Mouse (Mus musculus): ENCODE measurements around the gene Prkce.

Prkce gene

DNA sequence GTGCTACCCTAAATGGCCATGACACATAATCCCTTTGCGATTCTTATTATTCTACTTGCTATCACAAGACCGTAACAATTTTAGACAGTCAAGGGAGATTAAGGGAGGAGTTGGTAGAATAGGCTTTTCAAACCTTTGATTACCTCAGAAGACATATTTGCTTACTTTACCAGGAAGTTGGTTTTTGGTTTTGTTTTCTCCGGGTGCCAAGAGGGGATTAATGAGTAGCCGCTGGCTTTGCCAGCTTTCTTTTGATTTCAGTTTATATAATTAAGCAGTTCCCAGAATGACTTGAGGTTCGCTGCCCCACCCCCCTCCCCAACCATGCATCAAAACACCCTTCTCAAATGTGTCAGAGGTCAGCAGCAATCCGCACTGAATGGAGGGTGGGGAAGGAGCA, 384.4 kb downstream of the Prkce start:
- no peak for DNase-seq (ENCODE audit: low read depth, low spot score)

DNA sequence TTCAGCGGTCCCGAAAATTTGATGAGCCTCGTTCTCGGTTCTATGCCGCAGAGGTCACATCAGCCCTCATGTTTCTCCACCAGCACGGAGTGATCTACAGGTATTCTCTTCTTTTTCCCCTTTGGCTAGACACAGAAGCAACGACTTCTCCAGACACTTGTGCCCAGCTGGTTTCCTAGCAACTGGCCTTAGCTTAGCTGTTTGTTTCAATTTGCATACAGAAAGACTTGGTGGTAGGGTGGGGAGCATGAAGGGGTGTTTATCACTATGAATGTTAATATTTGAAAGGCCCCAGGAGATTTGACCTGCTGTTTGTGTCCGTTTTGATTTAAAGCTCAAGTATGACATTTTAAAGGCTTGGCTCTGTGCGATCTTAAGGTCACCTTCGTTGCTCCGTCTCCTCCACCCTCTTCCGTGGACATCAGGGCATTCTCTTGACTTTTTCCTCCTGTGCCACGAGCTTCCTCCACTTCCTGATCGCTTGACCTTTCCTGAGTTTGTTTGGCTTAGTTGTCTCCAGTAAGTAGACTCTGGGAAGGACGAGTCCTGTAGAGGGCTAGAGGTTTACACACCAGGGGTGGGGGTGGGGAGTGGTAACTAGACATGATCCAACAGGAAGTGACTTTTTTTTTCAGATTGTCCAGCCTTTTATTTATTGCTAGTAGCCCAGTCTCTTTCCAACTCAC, 391.8 kb downstream of the Prkce start:
- DNase-seq (ENCODE audit: low read depth, low spot score) = no peak

DNA sequence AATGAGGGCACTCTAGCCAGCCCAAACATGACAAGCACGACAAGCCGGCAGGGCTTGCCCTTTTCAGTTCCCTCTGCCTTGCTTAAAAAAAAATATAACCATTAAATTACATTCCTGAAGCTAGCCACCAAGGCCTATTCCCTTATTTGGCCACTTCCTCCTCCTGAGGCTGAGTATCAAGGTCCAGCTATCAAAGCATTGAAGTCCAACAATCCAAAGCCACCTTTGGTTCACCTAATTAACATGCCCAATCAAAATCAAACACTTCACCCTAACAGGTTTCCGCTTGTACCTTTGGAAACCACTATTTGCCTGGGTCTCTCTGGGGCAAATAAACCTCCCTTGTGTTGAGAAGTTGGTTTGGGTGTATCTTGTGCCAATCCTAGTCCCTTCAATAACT, 392.9 kb downstream of the Prkce start:
- no peak for DNase-seq (ENCODE audit: low read depth, low spot score)

DNA sequence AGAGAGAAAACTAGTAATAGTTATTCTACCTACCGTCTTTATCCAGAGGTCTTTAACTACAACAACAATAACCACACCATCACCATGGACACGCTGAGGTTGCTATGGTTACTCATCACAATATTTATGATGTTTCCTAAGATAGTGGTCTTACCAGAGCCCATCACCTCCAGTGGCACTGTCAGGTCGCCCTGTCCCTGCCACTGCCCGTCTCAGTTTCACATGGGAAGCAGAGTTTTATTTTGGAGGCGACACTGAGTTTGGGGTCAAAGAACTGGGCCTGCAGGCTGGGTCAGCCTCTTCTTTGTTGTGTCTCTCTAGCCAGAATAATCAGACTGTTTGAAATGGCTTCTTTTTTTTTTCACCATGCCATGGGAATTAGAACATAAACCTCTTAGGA, 402.9 kb downstream of the Prkce start:
- no peak for DNase-seq (ENCODE audit: low read depth, low spot score)

DNA sequence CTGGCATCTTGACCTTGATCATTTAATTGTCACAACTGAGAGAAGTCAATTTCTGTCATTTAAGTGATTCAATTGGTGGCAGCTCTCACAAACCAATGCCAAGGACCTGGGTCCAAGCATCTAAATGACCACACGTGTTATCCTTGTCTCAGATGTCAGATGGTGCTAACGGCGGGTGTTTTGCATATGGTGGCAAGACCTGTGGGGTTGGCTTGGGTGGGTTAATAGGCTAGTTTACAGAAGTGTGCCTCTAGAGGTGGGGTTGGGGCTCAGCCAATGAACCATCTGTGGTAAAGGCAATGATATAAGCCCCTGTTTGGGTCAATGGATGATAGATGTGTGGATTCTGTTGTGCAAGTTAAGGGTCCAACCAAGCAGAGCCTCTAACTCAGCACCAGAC, 403.7 kb downstream of the Prkce start:
- no peak for DNase-seq (ENCODE audit: low read depth, low spot score)

DNA sequence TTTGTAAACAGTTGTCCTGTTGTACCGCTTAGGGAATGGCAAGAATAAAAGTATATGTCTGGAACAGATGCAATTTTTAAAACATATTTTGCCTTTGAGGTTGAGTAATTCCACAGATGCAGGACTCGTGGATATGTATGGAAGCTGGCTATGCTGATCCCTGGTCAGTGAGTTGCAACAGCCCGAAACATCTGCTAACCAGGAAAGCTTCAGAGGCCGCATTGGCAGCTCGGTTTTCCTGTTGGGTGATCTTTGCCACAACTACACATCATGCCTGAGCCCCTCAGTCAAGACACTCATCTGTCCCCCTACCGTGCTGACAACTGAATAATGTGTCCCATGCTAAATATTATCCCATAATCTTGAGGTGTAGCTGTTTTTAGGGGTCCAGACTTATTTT, 404.6 kb downstream of the Prkce start:
- DNase-seq (ENCODE audit: low read depth, low spot score) = no peak

DNA sequence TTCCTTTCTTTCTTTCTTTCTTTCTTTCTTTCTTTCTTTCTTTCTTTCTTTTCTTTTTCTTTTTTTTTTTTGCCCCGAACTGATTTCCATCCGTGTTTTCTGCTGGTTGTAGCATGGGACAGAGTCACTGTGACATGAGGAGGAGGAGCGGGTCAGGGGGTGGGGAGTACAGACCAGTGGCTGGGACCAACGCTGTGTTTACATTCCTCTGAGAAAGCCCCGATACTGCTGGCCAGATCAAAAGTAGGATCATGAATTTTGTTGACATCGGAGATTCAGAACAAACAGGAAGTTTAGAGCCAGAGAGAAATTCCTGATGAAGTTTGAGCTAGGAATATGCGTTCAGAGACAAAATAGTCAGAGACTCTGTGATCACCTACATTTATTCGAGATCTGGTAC, 405.0 kb downstream of the Prkce start:
- no peak for DNase-seq (ENCODE audit: low read depth, low spot score)

DNA sequence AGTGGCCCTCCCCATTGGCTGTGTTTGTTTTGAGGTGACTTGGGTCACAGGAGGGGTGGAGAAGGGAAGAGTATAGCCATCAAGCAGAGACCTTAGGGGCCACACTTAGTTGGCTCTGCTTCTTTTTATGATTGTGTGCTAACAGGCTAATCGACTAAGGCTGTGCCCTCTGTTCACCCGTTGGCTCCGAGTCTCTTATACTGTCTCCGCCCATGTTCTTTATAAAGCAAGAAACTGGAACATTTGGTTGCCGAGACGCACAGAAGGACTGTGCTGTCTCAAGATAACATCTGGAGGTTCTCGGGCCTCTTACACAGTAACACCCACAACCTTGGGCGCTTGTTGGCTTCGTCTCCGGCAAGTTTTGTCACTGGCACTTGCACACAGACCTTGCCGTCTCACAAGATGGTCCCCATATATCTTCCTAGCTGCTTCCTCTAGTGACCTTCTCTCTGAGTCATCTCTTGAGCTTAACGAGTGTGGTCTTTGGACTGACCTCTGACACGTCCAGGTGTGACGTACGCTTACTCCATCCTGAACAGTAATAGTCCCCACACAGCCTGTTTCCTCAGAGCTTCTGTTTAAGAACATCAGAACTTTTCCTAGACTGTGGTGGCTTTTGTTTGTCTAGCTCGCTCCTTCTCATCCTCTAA, 406.1 kb downstream of the Prkce start:
- no peak for DNase-seq (ENCODE audit: low read depth, low spot score)

DNA sequence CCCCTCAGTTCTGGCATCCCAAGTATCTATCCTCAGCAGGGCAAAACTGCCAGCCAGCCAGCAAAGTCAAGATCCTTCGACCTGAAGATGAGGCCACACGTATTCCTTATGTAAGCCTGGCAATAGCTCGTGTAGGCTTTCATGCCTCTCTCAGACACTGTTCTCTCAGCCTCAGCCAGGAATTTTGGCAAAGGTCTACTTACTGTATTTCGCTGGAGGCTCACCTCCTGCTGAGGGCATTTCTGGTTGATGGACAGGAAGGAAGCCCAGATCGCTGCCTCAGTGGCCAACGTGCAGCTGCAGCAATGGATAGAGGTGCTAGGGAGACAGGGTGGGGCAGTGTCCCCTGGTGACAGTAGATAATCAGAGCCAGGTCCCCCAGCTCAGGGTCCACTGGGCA, 413.1 kb downstream of the Prkce start:
- no peak for DNase-seq (ENCODE audit: low read depth, low spot score)

DNA sequence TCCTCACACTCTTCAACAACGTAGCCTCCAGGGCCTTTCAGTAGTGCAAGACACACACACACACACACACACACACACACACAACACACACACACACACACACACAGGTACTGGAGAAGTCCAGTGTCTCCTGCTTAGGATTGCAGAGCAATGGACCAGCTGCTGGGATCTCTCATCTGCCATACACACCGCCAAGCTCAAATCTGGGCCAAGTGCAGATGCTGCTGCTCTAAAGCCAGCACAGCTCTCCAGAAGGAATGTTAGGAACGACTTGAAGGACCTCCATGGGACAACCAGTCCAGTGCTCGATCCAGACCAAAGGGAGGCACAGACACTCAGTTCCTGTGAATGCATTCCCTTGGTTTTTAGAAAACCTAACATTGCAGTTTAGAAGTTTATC, 414.8 kb downstream of the Prkce start:
- no peak for DNase-seq (ENCODE audit: low read depth, low spot score)

DNA sequence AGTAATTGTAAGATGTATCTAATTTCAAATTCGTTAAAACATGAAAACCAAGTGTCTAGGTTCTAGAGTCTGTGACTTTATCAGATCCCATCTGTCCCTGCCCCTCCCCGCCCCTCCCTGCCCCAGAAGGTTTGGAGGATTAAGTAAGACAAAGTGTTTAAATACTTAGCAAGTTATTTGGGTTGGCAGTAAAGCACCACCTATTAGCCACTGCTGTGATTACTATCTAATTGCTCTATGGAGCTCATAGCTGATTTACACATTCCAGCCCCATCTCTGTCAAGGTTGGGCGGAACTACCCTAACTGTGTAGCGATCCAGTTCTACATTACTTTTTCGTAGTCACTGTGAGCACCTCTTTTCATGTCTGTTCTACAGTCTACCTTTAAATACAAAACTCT, 418.9 kb downstream of the Prkce start:
- no peak for DNase-seq (ENCODE audit: low read depth, low spot score)

DNA sequence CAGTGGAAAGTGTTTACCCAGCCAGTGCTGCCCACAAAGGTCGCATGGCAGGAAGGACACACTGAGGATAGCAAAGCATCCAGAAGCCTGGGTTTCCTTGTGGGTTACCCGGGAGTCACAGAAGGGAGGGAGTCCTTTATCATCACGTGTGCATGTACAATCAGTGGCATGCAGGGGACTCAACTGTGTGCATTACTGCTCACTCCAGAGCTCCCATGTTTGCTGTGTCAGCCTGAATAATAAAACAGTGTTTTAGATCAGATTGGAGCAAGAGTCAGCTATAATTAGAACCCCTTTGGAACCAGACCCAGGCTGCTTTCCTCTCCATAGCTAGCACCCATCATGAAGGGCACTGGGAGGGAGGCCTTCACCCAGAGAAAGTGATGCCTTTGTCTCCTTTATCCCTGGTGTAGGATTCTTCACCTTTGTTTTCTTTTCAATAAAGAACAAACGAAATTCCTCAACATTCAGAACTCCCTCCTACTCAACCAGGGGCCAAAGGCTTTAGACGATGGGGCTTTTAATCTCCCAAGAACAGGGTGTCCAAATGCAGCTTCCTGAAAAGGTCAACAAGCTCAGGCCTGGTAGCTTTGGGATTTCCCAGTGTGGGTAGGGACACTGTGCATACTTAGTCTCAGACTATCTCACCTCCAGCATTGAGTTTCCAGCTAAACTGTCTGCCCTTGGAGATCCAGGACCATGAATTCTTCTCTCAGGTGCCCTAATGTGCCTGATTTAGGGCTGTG, 421.3 kb downstream of the Prkce start:
- no peak for DNase-seq (ENCODE audit: low read depth, low spot score)

DNA sequence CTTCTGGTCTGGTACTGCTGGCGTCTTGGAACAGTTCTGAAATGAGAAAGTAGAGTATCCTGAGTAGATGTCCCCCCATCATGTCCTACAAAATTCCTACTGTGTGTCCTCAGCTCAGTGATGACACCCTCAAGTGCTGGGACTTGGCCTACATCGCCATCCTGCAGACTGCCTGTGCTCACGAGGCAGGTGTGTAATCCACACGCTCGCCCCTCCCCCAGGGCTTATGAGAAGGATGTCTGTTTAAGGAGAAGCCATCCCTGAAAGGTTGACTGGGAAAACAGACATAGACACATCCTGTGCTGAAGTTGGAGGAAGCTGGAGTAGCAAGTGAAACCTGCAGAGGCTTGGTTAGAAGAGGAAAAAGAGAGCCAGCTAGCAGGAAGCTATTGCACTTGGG, 422.1 kb downstream of the Prkce start:
- no peak for DNase-seq (ENCODE audit: low read depth, low spot score)

DNA sequence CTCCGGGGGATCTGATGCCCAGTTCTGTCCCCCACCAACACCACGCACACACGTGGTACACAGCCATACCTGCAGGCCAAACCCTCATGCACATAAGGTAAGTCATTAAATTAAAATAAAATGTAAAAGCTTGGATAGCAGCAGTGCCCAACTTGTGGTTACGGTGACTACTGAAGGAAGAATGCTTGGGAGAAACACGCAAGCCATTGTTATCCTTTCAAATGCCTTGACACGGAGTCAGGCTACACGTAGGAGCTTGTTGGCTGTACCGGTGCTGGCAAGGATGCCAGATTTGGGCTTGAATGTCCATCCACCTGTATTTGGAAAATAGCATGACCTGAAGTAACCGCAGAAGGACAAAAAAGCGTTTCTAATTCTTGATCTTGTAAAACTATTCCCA, 423.7 kb downstream of the Prkce start:
- no peak for DNase-seq (ENCODE audit: low read depth, low spot score)

DNA sequence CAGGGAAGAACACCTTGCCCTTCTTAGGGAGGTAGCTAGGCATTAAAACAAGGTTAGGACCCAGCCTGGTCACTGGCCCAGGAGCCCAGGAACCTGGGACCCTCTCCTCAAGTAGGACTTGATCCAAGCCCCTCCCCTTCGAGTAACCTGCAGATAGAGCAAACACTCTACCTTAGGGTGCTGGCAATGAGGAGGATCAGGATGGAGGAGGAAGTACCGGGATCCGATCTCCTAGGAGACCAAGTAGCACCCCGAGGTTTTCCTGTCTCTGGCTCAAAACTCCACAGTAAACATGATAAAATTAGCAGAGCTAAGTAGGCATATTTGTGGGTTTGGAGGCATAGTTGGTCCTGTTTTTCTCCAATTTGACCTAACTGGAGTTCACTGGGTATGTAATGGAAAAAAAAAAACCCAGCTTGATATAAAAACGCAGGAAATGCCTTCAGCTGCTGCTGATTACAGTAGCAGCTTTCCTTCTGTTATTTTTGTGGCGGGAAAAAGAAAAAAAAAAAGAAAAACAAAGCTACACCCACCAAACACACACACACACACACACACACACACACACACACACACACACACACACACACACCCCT, 425.5 kb downstream of the Prkce start:
- DNase-seq (ENCODE audit: low read depth, low spot score) = peak; percentile 21

DNA sequence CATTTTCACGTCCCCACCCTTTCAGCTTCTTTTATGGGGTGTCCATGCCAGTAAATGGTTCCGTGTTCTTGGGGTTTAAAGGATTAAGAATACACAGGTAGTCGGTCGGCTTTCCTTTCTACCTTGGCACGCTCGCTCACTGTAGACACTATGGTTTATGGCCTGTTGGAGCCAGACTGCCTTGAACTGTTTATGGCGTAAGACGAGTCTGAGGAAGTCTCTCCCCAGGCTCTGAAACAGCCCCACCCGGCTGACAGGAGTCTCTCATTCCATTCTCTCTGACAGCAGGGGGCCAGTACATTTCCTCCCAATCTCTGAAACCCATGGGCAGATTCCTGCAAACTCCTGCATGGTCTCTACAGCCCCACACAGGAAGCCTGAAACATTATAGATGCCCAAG, 427.9 kb downstream of the Prkce start:
- no peak for DNase-seq (ENCODE audit: low read depth, low spot score)

DNA sequence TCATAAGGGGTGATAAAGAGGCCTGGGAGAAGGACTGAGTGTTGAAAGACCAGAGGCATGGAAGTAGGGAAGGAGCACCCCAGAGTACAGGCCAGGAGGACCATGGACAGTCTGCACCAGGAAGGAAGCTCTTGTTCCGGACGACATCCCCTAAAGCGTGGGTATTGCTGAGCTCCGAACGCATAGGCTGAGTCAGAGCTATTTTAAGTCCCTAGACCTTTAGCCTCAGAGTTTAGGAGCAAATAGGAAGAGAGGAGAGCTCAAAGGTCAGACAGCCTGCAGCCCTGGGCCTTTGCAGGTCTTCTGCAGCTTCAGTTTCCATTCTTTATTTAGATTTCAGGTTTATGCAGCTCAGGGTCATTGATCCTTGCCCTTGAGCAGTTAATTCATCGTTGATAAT, 433.5 kb downstream of the Prkce start:
- no peak for DNase-seq (ENCODE audit: low read depth, low spot score)

DNA sequence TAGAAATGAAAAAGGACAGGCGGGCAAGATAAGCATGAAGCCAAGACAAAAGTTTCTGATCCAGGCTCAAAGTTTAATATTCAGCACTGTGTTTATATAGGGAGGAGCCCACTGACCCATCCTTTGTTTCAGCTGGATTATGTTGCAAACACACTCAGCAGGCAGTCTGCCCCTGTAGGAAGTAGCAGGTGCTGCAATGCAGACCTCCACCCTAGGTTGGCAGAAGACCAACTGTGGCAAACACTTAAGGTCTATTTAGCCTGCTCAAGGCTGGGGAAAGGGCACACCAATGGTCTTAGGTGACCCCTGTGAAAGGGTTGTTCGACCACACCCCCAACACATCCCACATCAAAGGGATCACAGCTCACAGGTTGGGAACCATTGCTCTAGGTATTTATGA, 434.3 kb downstream of the Prkce start:
- no peak for DNase-seq (ENCODE audit: low read depth, low spot score)

DNA sequence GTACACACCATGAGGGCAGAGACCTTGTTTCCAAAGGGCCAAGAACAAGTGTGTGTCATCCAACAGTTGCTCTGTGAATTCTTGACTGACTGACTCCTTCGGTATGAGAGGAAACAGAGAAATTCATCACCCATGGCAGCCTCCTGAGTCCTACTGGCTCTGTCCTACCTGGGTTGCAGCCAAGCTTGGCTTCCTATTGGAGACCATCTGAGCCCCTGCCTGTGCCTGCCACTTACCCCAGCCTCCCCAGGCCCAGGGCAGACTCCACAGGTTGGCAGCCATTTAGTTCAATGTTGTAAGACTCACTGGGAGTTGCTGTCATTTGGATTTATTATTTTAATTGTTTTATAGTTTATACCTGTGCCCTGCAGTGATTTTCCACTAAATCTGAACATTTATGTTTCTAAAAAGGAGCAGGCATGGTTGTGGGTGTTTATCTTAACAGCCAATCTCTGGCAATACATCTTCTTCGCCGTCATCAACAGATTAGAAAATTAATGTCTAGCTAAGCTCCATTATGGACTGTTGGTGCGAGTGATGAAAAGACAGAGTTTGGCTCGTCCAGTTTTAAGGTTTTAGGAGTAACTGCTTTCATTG, 436.4 kb downstream of the Prkce start:
- DNase-seq (ENCODE audit: low read depth, low spot score) = no peak

DNA sequence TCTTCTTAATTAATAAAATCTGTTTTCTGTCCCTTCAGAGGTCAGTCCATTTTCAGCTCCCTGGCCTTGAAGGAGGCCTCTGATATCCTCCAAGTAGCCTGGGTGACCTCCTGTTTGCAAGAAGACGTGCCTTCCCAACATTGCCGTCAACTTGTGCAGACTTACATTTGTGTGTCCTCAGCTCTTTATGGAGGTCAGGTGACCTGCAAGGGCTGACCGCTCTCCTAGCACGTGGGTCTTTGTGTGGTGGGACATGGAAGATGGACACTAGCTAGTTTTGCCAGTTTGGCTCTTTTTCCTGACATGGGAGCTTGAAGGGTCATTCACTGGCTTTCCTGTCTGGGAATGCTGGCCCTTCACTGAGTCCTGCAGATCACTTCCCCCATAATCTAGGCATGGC, 440.4 kb downstream of the Prkce start:
- no peak for DNase-seq (ENCODE audit: low read depth, low spot score)

DNA sequence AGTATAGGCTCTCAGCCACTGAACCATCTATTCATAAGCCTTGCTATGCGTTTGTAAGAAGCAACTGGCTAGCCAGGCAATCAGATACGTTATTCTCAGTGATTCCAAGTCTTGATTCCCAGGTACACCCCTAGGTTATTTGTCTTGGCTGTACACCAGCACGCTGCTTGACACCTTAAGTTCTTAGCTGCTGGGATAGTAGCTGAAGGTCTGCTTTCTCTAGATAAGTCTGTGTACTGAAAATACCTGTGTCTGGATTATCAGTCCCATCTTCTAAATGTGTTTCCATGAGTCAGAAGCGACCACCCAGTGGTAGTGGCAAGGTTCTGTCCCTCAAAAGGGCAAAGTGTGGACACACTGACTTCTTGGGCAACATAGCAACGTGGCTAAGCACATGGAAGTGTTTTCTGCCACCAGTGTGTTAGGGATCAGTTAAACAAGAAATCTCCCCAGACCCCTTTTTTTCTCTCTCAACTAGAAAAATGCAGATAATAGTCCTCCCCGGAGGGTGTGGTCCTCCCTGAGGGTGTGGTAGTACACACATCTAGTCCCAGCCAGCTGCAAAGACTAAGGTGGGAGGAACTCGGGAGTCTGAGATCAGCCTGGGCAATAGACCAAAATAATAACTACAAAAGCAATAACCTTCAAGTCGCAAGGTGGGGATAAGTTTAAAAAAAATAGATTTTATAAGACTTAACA, 442.8 kb downstream of the Prkce start:
- DNase-seq (ENCODE audit: low read depth, low spot score) = no peak

DNA sequence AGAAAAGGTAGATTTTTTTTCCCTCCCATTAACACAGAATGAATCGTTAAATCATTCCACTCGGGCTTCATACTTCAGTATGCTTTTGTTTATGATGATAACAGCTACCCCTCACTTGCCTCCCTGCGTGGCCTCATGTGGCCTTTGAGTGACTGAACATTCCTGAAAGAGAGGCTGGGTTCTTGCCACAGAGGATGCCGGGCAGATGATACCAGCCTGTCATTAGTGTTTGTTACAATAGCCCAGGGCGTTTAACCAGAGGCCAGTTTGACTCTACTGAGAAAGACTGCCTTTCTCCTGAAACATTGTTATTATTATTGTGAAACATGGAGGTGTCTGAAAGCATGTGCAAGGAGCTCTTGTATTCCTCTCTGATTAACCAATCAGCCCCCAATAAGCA, 444.2 kb downstream of the Prkce start:
- DNase-seq (ENCODE audit: low read depth, low spot score) = no peak

Data from telencephalon, adult 2 months (tissue).